Mouse (Mus musculus): ENCODE data around the gene Tpp1. TPM values are rescaled to one million over a fixed set of nuclear protein-coding genes. Genes with fewer than 3 reads are reported as not detected.
A peak's percentile ranks its signal among the peaks of the same experiment; 100 is the strongest.
"Not testable (repeated sequence)": the region's sequence is repeated elsewhere in the genome, so short reads cannot be mapped to it uniquely, and the experiment has no call there.

The Tpp1 gene
- polyA plus RNA-seq, 1 experiment from 2014 or later = 33.3 TPM

DNA sequence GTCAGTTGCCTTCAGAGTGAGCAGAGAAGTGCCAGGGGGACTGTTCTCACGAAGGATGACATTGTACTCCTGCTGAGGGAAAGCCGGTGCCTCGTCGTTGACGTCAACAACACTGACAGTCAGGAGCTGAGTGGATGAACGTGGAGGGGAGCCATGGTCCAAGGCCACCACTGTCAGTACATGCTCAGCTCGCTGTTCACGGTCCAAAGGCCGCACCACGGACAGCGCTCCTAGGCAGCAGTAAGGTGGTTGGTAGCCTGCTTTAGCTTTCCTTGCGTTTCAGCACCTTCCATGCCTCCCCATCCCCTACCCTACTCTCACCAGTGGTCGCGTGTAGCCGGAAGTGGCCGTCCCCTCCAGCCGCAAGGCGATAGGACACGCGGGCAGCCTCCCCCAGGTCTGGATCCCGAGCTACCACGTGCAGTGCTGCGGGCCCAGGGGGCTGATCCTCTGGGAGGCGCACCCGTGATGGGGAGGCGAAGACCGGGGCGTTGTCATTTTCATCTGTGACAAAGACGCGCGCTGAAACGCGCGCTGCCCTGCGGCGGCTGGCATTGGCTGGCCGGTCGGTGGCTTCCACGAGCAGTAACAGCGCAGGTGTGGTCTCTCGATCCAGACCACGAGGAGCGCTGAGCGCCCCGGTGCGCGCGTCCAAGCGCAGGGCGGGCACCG is 9.9 kb upstream of the Tpp1 start:
- peaks cover 4% of the 10 kb centered on the region; the same call in 1 of the 2 replicates for H3K4me1 ChIP-seq (replicated peaks)

DNA sequence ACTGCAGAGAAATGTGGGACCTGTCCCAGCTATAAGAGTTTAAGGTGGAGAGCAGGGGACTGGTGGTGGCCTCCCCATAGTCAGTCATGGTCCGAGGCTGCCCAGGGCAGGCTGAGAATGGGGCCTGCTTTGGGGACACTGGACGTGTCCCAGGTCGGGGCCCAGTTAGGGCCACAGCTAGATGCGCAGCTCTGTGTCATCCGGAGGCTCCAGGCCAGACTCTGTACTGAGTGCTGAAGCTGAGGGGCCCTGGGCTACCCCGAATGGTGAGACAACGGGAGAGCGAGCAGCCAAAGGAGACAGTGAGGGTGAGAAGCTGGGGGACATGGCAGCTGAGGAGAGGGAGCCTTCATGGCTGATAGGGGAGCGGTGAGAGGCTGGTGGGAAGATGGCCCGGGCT is 1.2 kb upstream of the Tpp1 start:
- 91% methylated on average over 10 of the region's 10 CpGs for WGBS
- no peak overlapping the region for H3K27ac ChIP-seq
- H3K9me3 ChIP-seq = no peaks in the 10 kb centered on the region
- H3K27me3 ChIP-seq = no peaks in the 10 kb centered on the region
- no peak overlapping the region for H3K4me3 ChIP-seq (replicated peaks)
- H3K36me3 ChIP-seq = peaks cover 68% of the 10 kb centered on the region
- H3K9ac ChIP-seq (replicated peaks) = no peak overlapping the region
- ATAC-seq (ENCODE audit: insufficient number of reproducible peaks, insufficient read depth, low FRiP score, low TSS enrichment, low read depth) = no peak
- no peak overlapping the region for H3K4me2 ChIP-seq
- peaks cover 7% of the 10 kb centered on the region for H3K4me1 ChIP-seq (replicated peaks)

More for the DNA sequence above, 9.9 kb upstream of the Tpp1 start:
- Histone ChIP-seq H3K27me3 (peaks cover 12% of the 10 kb centered on the region), H3K4me3 (replicated peaks) (no peak overlapping the region), H3K9me3 (no peaks in the 10 kb centered on the region), H3K27ac (no peak overlapping the region), H3K9ac (replicated peaks) (no peak overlapping the region), H3K4me2 (peak overlapping the region; percentile 27), H3K36me3 (peaks cover 91% of the 10 kb centered on the region)
- no peak for ATAC-seq (ENCODE audit: insufficient number of reproducible peaks, insufficient read depth, low FRiP score, low TSS enrichment, low read depth)
- 31% methylated on average over 51 of the region's 51 CpGs for WGBS

DNA sequence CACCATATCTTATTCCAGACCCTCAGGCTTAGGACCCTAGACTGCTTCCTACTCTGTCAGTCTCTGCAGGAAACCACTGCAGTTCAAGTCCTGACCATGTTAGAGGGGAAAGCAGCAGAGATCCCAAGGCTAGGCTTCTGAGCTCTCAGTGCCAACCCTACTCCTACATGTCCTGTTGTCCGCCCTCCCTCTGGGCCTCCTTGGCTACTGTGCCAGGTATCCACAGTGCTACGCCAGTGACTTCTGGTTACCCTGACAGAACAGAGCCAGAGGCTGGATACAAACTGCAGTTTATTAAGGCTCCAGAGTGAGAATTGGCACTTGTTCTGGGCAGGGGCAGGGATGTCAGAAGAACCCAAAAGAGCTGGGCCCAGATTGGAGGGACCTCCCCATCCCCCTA is 681 bp upstream of the Tpp1 start:
- Histone ChIP-seq H3K9me3 (no peaks in the 10 kb centered on the region), H3K4me1 (replicated peaks) (peaks cover 7% of the 10 kb centered on the region), H3K4me3 (replicated peaks) (no peak overlapping the region), H3K36me3 (peaks cover 68% of the 10 kb centered on the region), H3K4me2 (no peak overlapping the region), H3K27me3 (no peaks in the 10 kb centered on the region), H3K9ac (replicated peaks) (no peak overlapping the region; the same call in 1 of the 2 replicates), H3K27ac (no peak overlapping the region)
- ATAC-seq (ENCODE audit: insufficient number of reproducible peaks, insufficient read depth, low FRiP score, low TSS enrichment, low read depth) = peak; percentile 2; the same call in 1 of the 2 replicates
- WGBS = 98% methylated on average over 2 of the region's 2 CpGs

DNA sequence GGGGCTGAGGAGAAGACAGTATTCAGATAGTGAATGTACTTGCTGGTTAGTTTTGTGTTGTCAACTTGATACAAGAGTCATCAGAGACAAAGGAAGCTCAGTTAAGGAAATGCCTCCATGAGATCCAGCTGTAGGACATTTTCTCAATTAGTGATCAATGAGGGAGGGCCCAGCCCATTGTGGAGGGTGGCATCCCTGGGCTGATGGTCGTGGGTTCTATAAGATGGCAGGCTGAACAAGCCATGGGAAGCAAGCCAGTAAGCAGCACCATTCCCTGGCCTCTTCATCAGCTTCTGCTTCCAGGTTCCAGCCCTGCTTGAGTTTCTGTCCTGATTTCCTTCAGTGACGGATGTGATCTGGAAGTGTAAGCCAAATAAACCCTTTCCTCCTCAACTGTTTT is 4.3 kb downstream of the Tpp1 start:
- H3K9me3 ChIP-seq = no peaks in the 10 kb centered on the region
- H3K36me3 ChIP-seq = peaks cover 39% of the 10 kb centered on the region
- H3K4me1 ChIP-seq (replicated peaks) = peaks cover 19% of the 10 kb centered on the region
- no peak overlapping the region for H3K4me2 ChIP-seq
- no peaks in the 10 kb centered on the region for H3K27me3 ChIP-seq
- no peak overlapping the region for H3K4me3 ChIP-seq (replicated peaks)
- no peak for ATAC-seq (ENCODE audit: insufficient number of reproducible peaks, insufficient read depth, low FRiP score, low TSS enrichment, low read depth)
- 86% methylated on average over 2 of the region's 2 CpGs for WGBS
- H3K27ac ChIP-seq = no peak overlapping the region
- no peak overlapping the region for H3K9ac ChIP-seq (replicated peaks)

DNA sequence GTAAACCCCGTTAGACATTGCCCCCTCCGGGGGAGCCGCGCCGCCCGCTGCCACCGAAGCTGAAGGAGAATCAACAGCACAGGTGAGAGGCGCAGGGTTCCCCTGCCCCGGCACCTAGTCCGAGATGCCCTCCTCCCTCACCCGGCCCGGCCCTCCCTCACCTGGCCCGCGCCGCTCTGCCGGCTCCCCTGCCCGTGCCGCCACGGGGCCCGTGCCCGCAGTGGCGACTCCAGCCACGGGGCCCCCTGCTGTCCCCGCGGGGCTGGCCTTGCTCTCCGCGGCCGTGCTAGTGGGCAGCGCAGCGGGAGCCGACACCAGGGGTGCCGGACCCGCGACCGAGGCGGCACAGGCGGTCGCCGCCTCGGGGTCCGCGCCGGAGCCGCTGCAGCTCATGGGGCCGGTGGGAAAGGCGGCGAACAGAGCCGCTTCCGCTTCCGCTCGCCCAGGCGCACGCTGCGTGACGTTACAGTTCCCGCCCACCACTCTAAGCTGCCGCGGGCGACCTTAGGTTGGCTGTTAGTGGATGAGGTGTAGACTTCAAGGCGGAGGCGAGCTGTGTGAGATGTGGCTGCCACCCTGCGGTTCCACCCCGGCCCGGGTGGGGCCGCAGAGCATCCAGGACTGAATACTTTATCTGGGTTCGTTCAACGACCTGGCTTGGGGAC is 8.0 kb downstream of the Tpp1 start, which contains the start of gene Taf10:
Taf10 (minus strand) TSS at position 436 of the 665 bp plus-strand sequence.
- under 1% methylated on average over 63 of the region's 67 CpGs for WGBS
- Histone ChIP-seq H3K4me2 (peak within 1 kb of the TSS; percentile 85), H3K4me3 (replicated peaks) (peak within 1 kb of the TSS; percentile 98), H3K36me3 (peaks cover 59% of the 10 kb centered on the region), H3K27me3 (no peaks in the 10 kb centered on the region), H3K27ac (peak within 1 kb of the TSS; percentile 76), H3K4me1 (replicated peaks) (peaks cover 17% of the 10 kb centered on the region), H3K9ac (replicated peaks) (peak within 1 kb of the TSS; percentile 91), H3K9me3 (no peaks in the 10 kb centered on the region)
- ATAC-seq (ENCODE audit: insufficient number of reproducible peaks, insufficient read depth, low FRiP score, low TSS enrichment, low read depth) = peak; percentile 95

DNA sequence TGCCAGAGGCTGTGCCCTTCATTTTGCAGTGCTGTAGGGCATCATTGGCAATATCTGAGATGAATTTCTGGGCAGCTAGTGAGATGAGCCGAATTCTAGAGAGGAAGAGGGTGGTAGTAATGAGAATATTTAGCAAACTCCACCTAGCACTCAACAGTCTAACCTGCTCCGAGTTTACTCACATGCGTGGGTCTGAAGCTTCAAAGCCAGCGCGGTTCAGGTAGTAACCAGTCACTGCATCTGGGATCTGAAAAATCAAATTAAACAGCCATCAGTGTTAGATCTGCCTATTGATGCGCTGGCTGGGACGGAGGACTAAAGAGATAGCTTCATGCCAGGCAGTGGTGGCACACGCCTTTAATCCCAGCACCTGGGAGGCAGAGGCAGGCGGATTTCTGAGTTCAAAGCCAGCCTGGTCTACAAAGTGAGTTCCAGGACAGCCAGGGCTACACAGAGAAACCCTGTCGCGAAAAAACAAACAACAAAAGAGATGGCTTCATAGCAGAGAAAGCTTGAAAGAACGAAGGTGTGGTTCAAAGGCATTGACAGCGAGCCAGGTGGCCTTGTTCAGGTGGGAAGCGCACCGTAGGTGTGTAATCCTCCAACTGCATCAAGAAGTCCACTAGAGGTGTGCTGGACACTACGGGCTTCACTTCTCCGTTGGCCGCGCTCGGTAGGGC is 8.6 kb downstream of the Tpp1 start:
- not testable (repeated sequence) for ATAC-seq (ENCODE audit: insufficient number of reproducible peaks, insufficient read depth, low FRiP score, low TSS enrichment, low read depth); H3K9me3 ChIP-seq; H3K27me3 ChIP-seq
- peak overlapping the region; percentile 85 for H3K4me2 ChIP-seq
- 37% methylated on average over 20 of the region's 20 CpGs for WGBS
- H3K4me1 ChIP-seq (replicated peaks) = peaks cover 24% of the 10 kb centered on the region
- H3K27ac ChIP-seq = peak overlapping the region; percentile 76; the same call in 1 of the 2 replicates
- H3K9ac ChIP-seq (replicated peaks) = peak overlapping the region; percentile 91
- peak overlapping the region; percentile 98 for H3K4me3 ChIP-seq (replicated peaks)
- peaks cover 58% of the 10 kb centered on the region for H3K36me3 ChIP-seq

DNA sequence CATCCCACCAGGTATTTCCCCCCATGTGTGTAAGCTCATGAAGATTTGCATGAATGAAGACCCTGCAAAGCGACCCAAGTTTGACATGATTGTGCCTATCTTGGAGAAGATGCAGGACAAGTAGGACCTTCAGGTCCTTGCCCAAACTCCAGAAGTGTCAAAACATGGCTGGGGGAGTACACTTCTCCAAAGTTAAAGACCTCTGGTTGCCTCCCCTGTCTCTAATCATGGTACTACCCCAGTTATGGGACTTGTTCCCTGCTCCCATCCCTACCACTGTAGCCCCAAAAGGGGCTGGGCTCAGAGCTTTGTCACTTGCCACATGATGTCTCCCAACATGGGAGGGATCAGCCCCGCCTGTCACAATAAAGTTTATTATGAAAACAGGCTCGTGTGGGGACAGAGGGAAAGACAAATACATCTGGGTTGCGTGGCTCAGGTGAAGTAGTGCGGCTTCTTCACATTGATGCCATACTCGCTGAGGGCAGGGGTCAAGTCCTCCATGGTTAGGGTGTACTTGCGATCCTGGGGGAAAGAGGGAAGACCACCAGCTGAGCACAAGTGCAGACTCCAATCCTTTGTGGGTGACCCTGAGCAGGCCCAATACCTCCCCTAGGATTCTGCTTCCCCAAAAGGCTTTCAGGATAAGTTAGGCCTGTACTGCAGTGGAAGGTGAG is 9.4 kb downstream of the Tpp1 start:
- H3K4me2 ChIP-seq = peak overlapping the region; percentile 85
- H3K4me3 ChIP-seq (replicated peaks) = peak overlapping the region; percentile 98
- H3K9ac ChIP-seq (replicated peaks) = not testable (repeated sequence)

DNA sequence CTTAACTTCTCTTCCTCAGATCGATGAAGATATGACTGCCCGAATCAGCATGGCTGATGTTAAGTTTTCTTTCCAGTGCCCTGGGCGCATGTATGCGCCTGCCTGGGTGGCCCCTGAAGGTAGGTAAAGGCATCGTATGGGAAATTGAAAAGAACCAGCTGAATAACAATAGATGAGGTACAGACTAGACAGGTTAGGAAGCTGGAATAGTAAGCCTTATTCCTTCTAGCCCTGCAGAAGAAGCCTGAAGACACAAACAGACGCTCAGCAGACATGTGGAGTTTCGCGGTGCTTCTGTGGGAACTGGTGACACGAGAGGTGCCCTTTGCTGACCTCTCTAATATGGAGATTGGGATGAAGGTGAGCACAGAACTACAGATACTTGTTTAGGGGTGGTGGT is 10.1 kb downstream of the Tpp1 start:
- Histone ChIP-seq H3K36me3 (peaks cover 46% of the 10 kb centered on the region), H3K9ac (replicated peaks) (no peak overlapping the region), H3K4me2 (no peak overlapping the region)

More for the DNA sequence above, 9.4 kb downstream of the Tpp1 start:
- not testable (repeated sequence) for H3K9me3 ChIP-seq; H3K27me3 ChIP-seq; H3K27ac ChIP-seq; ATAC-seq (ENCODE audit: insufficient number of reproducible peaks, insufficient read depth, low FRiP score, low TSS enrichment, low read depth)
- WGBS = 82% methylated on average over 7 of the region's 7 CpGs
- H3K36me3 ChIP-seq = peaks cover 51% of the 10 kb centered on the region
- H3K4me1 ChIP-seq (replicated peaks) = peaks cover 31% of the 10 kb centered on the region

DNA sequence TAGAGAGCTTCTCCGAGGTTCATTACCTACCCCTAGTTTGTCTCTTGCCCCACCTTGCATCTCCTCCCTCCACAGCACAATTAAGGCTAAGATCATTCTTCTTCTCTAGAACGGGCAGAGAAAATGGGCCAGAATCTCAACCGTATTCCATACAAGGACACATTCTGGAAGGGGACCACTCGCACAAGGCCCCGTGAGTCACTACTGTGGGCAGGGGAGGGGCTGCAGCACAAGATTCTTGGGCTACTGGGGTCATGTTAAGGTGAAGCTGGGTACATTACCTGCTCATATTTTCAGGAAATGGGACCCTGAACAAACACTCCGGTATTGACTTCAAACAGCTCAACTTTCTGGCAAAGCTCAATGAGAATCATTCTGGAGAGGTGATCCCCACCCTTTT is 11.2 kb downstream of the Tpp1 start:
- H3K36me3 ChIP-seq = peaks cover 36% of the 10 kb centered on the region
- H3K4me1 ChIP-seq (replicated peaks) = peaks cover 34% of the 10 kb centered on the region
- WGBS = 87% methylated on average over 6 of the region's 6 CpGs
- no peak overlapping the region for H3K4me2 ChIP-seq
- no peak for ATAC-seq (ENCODE audit: insufficient number of reproducible peaks, insufficient read depth, low FRiP score, low TSS enrichment, low read depth)
- H3K4me3 ChIP-seq (replicated peaks) = no peak overlapping the region
- no peaks in the 10 kb centered on the region for H3K27me3 ChIP-seq
- H3K9me3 ChIP-seq = no peaks in the 10 kb centered on the region
- no peak overlapping the region for H3K9ac ChIP-seq (replicated peaks)
- no peak overlapping the region for H3K27ac ChIP-seq

More for the DNA sequence above, 10.1 kb downstream of the Tpp1 start:
- Histone ChIP-seq H3K4me1 (replicated peaks) (peaks cover 34% of the 10 kb centered on the region), H3K4me3 (replicated peaks) (no peak overlapping the region), H3K27ac (no peak overlapping the region), H3K9me3 (no peaks in the 10 kb centered on the region), H3K27me3 (no peaks in the 10 kb centered on the region)
- 90% methylated on average over 9 of the region's 9 CpGs for WGBS
- no peak for ATAC-seq (ENCODE audit: insufficient number of reproducible peaks, insufficient read depth, low FRiP score, low TSS enrichment, low read depth)

DNA sequence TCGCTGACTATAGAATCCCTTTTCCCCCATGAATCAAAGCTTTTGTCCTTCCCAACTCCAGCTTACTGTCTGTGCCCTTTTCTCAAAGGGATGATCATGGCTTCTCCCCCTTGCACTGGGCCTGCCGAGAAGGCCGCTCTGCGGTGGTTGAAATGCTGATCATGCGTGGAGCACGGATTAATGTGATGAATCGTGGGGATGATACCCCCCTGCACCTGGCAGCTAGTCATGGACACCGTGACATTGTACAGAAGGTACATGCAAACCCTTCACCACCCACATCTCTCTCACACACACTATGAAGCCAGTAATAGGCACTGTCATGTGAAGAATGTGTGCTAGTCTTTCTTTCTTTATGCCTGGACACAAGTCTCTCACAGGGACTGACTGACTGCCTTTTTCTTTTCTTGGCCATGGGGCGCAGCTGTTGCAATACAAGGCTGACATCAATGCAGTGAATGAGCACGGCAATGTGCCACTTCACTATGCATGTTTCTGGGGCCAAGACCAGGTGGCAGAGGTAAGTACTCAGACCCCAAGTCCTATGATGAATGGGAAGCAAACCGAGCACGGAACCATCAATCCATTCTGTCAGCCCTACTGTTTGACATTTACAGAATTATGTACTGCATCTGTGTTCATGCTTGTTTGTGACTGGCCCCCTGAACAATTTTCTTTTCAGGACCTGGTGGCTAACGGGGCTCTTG is 11.8 kb downstream of the Tpp1 start:
- 91% methylated on average over 13 of the region's 13 CpGs for WGBS
- Histone ChIP-seq H3K4me1 (replicated peaks) (peaks cover 40% of the 10 kb centered on the region), H3K9me3 (no peaks in the 10 kb centered on the region), H3K9ac (replicated peaks) (no peak overlapping the region), H3K36me3 (peaks cover 36% of the 10 kb centered on the region), H3K4me2 (no peak overlapping the region), H3K4me3 (replicated peaks) (no peak overlapping the region), H3K27ac (peak overlapping the region; percentile 45; the same call in 1 of the 2 replicates), H3K27me3 (no peaks in the 10 kb centered on the region)
- no peak for ATAC-seq (ENCODE audit: insufficient number of reproducible peaks, insufficient read depth, low FRiP score, low TSS enrichment, low read depth)

Data from limb, embryonic 12.5 days (tissue).